Mouse (Mus musculus) heart, adult 2 months (tissue): ENCODE results near the gene Siah2.

Experiments used
- CTCF ChIP-seq: fragments of 200-600 bp; IDR thresholded peaks from 2 replicates; pipeline ENCODE4 v1.8.1; 2022; ENCODE audit warnings: antibody characterized with exemption, mild to moderate bottlenecking, moderate library complexity
- EP300 ChIP-seq: fragments of 200-500 bp; IDR thresholded peaks from 2 replicates; pipeline ENCODE4 v1.6.1; 2011; ENCODE audit warnings: low read depth, low read length, control low read depth; ENCODE audit not compliant: insufficient read depth
- POLR2A ChIP-seq: fragments of 200-500 bp; IDR thresholded peaks from 2 replicates; pipeline ENCODE4 v1.6.1; 2011; ENCODE audit warnings: mild to moderate bottlenecking, low read depth, low read length, control low read depth; ENCODE audit not compliant: insufficient read depth

DNA sequence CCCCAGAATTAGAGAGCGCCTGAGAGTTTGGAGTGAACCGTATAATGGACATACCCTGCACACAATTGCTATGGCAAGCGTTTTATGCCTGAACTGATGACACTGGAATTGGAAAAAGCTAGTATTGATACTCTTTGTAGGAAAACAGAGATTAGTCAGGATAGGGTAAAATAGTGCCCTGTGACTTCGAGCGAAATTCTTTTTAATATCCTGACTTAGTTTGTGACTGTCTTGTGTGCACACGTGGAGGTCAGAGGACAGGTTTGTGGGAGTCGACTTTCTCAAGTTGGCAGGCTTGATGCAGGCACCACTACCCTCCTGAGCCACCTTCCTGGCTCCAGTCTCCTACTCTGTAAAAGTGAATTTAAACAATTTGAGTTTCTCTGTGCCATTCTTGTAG, 1.1 kb upstream of the Siah2 start:
- no peak for TF ChIP-seq POLR2A
- no peak for TF ChIP-seq CTCF
- no peak for TF ChIP-seq EP300
